Mouse (Mus musculus) frontal cortex, postnatal 14 days (tissue): ENCODE results near the gene Smtnl2.
A peak's percentile ranks its signal among the peaks of the same experiment; 100 is the strongest.
"Not testable (repeated sequence)": the region's sequence is repeated elsewhere in the genome, so short reads cannot be mapped to it uniquely, and the experiment has no call there.

Experiments used
- DNase-seq, 2 experiments: peaks; one replicate each; pipeline ENCODE4 v3.0.0; 2022; ENCODE audit warnings: low spot score in 2 of 2

Smtnl2 gene

DNA sequence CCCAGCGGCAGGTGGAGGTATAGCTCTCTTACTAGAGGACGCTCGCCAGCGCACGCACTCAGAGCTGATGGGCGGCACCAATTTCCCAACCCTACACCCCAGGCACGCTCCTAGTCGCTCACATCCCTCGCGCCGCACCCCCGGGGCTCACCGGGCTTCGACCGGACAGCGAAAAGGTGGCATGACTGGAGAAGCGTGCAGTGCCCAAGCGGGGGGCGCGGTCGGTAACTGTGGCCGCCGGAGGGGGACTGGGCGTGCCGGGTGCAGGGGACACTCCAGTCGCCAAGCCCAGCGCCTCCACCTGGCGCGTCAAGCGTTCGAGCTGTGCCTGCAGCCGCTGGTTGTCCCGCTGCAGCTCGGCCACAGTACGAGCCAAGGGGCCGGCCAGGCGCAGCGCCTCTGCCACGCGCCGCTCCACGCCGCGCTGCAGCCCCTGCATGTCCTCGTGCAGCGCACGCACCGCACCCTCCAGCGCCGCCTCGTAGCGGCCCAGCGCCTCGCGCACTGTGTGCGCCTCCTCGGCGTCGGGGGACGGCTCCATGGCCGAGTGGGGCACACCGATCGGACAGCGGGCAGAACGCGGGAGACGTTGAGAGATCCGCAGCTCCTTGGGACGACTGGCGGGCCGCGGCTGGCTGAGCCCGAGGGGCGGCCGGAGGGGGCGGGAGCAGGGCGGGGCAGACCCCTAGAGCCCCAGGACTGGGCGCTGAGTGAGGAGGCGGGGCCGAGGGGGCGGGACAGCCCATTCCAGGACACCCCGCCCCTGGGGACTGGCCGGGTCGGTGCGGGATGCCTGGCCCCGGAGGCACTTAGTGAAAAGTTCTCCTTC is at the start of gene Smtnl2:
Gene Smtnl2, minus strand, starts transcription at position 621 of the 829 bp plus-strand sequence.
- peak in 1 of 2 experiments; percentile 31 for DNase-seq

DNA sequence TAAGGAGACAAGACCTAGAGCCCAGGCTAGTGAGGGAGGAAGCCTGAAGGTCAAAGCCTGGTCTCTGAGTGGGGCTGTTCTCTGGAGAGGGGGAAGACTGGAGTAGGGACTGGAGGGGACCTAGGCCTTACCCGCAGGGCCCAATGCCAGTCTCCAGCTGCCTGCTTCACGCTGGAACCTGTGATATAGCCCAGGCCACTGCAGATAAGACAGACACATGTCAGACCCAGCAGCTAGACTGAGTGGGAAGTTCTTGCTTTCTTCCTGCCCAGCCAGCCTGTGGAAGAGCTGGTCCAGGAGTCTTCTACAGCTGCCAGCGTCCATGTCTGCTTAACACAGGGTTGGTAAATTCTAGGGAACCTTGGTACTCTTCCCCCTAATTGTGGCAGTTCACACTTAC is 47.0 kb upstream of the Smtnl2 start:
- DNase-seq, result no peak

DNA sequence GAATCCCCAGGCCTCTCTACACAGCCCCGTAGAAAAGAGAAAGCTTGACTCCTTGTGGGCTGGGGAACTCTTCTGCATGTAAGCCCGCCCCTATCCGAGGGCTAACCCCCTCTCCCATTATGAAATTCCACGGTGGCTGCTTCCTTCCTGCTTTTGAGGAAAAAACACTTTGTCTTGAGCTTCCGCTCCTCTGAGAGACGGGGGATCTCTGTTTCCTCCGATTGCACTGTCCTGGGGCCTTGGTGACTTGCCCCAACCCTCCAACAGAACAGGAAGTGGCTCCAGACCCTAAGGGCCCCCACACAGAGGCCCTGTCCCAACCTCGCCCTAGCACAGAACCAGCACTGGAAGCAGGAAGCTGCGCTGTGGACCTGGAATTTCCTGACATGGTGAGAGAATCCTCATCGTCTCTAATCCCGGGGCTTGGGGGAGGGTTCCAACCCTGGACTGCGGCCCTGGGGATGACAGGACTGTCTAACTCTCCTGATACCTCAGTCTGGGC is 46.5 kb upstream of the Smtnl2 start:
- DNase-seq, result no peak

DNA sequence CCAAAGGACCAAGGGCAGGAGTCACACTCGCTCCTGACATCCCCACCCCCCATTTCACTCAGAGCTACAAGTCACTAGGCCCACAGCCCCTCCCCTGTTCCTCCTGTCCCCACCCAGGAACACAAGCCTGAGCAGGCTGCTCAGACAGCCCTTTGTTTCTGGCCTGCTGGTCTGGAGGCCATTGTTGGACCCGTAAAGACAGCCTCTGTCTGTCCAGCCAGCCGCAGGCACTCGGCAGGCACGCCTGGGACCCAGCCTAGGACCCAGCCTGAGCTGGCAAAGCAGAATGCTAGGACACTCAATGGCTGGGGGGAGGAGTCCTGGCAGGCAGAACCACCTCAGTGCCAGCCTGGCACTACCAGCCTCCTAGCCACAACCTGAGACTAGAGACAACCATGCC is 44.2 kb upstream of the Smtnl2 start:
- no peak for DNase-seq

DNA sequence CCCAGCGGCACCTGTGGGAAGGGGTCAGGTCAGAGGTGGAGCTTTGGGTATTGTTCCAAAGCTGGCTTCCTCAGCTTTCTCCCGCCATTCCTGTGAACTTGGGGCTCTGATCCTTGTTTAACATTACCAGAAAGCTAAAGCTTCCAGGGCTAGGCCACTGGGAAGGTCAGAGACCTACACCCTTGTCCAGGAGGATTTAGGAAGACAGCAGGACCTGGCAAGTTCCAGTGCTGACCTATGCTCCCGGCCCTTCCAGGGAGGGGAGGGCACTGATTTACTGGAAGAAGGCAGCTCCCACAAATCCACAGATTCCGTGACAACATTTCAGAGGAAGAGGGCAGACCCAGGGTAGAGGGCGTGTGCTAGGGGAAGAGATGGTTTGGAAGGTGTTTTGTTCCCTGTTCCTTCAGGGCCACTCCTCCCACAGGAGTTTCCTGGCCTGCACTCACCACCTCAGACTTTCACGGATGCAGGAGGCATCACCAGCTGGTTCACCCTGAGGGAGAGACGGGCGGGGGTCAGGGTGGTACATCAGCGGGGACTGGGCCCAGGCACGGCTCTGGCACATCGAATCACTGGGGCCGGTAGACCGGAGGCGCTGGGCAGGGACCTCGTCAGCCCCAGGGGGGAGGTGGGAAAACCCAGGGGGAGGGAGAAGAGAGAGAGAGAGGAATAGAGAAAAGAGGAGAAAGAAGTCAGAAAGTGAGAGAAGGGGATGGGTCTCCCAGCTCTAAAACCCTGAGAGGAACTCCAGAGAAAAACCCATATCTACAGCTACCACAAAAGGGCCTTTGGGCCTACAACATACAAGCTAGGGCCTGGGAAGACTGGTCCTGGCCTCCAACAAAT is 41.8 kb upstream of the Smtnl2 start:
- DNase-seq, result no peak

DNA sequence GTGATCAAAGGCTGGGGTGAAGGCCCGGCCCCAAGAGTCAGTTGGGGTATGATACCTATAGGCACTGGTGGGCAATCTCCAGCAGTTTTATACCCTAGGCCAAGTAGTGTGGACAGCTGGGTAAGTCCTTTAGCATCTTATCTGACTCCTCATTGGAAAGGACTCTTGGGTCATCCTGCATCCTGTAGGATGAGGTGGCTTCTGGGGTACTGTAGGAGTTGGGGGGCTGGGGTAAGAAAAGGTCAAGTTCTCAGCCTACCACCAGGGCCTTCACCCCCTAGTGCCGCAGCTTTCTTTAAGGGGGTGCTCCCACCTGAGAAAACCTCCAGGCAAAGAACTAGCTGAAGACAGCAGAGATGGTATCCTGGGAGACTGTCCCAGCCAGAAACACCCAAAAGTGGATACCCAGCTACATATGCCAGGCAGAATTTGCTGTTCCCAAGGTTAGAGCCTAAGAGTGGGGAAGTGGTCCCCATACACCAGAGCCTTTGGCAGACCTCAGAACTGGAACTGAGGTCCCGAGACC is 40.7 kb upstream of the Smtnl2 start:
- DNase-seq, result no peak

DNA sequence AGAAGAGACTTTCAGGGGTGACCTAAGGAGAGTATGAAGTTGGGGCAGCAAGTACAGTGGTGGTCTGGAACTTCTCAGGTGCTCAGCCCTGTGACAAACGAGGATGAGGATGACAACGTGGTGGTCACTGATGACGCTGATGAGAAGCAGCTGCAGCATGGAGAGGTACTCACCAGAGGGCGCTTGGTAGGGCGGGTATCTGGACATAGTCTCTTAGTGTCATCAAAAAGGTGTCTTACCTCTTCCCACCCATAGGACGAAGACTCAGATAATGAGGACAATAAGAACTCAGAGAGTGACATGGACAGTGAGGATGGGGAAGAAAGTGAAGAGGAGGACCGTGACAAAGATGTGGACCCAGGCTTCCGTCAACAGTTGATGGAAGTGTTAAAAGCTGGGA is 36.0 kb upstream of the Smtnl2 start:
- DNase-seq, result no peak

DNA sequence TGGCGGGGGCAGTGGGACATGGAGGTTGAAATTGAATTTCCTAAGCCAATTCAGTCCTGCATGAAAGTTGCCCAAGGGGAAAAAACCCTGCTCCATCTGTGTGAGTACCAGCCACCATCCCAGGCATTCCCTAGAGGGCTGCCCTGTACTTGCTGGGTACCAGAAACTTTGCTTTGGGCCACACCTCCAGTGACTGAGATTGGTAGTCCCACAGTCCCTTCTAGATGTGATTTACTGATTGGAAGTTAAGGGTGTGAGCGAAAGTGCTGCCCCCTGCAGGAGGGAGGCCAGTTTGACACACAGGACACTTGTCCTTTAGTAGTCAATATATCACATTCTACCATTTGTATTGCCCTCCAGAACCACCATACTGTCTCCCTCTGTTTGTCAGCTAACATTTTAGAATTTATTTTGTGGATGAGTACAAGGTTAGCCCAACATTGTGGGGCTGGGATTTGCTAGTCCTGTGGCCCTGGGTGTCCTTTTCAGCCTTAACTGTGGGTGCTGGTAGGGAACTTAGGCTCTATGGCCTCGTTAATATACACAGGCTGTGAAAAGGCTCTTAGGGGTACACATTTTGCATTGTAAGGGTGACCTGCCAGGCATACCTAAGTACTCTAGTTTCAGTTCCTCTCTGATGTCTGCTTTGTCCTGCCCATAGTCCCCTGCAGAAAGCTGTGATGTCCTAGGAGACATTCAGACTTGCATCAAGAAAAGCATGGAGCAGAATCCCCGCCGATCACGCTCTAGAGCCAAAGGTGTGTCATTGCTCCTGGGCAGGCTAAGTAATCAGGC is 35.0 kb upstream of the Smtnl2 start:
- no peak for DNase-seq

DNA sequence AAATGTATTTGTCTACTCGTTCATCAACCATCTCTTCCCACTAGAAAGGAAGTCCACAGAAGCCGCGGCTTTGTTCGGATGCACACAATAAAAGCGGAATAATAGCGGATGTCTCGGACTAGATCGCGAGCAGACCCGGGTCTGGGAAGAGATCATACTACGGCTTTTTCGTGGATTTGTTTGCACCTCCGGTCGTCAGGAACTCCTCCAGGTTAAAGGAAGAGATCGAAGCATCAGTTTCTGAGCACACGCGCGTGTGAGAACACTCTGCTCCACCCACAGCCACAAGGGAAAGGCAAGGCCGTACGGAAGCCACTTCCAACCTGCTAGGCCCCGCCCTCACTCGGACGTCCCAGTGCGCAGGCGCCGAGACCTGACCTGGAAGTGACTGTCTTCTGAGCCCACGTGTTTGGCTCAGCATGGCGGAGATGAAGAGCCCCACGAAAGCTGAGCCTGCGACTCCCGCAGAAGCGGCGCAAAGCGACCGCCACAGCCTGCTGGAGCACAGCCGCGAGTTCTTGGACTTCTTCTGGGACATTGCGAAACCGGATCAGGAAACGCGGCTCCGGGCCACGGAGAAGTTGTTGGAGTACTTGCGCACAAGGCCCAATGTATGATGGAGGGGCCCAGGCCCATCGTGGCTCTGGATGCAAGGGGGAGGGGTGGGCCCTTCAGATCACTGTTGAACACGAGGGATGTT is 29.6 kb upstream of the Smtnl2 start, which contains the start of gene Mybbp1a:
Gene Mybbp1a, plus strand, starts transcription at position 391 of the 700 bp plus-strand sequence.
- DNase-seq, result peak; percentile 95 to 98

DNA sequence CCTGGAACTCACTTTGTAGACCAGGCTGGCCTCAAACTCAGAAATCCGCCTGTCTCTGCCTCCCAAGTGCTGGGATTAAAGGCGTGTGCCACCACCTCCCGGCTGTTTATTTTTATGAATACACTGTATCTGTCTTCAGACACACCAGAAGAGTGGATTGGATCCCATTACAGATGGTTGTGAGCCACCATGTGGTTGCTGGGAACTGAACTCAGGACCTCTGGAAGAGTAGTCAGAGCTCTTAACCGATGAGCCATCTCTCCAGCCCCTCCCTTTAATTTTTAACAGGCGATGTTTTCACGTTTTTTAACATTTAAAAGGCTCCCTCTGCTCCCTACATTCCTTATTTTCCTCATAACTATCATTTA is 29.1 kb upstream of the Smtnl2 start:
- not testable (repeated sequence) for DNase-seq

DNA sequence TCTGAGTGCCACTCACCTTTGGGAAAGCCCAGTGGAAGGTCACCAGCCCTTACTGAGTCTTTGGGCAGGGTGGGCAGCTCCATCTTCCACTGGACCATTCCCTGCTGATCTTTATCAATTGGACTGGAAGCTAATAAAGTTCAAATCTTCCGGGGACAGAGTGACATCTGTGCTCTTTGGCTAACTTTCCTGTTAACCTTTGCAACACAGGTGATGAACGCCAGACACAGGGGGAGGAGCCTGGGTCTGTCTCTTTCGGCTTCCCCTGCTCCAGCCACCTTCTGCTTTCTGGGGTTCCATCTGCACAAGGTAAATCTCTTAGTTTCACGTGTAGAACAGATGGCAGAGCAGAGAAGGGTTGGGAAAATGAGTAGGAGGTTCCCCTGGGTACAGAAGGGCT is 26.9 kb upstream of the Smtnl2 start:
- no peak for DNase-seq

DNA sequence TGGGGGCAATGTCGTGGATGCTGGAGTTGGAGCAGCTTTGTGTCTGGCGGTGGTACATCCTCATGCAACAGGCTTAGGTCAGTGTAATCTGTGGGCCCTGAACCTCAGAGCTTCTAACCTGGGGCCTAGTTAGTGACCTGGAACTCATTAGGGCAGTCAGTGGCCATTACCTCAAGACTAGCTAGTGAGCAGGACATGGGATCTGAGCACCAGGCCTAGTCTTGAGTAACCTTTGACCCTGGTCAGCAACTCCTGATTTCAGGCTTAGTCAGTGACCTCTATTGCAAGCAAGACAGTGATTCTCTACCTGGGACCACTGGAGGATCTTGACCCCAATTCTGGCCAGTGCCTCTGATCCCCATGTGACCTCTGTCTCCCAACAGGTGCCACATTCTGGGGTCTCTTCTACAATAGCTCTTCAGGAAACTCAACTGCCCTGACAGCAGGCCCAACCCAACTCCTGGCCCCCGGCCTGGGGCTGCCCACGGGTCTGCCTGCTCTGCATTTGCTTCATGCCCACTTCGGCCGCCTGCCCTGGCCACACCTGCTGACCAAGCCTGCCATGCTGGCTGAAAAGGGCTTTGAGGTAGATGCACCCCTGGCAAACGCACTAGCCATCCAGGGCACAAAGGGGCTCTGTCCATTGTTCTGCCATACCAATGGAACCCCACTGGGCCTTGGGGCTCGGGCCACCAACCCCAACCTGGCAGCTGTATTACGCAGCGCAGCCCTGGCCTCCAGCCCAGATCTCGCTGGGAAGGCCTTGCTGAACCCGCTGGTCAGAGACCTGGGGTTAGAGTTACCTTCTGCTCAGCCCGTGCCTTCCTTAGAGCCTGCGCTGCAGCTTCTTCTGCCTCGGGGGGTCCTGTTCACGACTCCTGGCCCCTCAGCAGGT is 25.5 kb upstream of the Smtnl2 start:
- DNase-seq, result no peak

DNA sequence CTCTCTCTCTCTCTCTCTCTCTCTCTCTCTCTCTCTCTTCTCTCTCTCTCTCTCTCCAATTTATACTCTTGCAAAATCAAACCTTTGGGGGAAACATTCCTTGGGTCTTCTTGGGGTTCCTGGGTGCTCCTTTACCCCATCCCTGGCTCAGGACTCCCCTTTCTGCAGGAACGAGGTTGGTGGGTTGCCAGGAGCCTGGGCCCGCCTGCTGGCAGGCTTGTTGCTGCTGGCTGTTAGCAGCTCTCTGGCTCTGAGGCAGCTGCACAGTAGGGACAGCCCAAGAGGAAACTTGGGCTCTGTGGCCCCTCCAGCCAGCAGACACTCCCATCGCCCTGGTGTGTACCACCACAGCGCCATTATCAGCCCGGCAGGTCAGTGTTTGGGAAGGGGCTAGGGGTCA is 24.8 kb upstream of the Smtnl2 start:
- no peak for DNase-seq

DNA sequence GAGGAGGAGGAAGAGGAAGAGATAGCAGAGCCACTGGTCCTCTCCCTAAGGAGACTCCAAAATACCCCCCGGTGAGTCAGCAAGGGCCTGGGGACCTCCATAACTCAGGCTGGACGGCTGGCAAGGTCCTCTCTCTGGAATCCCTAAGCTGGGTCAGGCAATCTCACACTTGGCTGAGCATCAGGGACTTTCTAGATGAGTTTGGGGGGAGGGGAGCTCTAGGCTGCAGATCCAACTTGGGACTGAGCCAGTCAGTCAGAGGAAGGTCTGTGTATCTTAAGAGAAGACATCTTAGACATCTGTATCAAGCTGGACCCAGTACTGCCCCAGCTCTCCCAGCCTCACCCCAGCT is 24.2 kb upstream of the Smtnl2 start:
- DNase-seq, result no peak

DNA sequence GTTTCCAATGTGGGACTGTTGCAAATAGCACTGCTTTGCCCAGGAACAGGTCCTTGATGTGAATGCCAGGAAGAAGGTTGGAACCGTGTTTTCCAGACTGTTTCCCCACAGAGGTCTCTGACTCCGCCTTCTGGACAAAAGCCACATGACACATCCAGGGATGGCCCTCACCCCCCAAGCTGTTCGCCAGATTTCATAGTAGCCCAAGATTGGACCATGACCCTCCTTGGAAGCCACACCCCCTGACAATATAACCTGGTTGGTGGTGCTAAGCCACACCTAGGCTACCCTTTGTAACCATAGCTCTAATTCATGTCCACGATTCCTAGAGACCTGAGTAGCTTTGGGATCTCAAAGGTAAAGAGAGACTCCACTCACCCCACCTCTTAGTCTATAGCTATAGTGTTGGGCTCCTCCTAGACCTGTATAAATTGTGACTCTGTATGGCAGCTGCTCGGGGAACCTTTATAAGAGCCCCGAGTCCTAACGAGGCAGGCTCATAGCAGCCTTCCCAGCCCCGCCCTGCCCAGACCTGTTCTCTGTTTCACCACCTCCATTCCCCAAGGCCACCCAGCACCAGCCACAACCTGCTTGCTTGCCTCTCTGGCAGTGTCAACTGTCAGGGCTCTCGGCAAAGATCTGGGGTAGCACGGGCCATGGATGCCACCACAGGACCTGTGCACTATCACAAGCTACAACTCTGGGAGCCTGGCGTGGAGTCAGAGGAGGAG is 23.6 kb upstream of the Smtnl2 start, which contains the start of gene Ggt6:
Gene Ggt6, plus strand, starts transcription at position 564 of the 731 bp plus-strand sequence.
- no peak for DNase-seq

DNA sequence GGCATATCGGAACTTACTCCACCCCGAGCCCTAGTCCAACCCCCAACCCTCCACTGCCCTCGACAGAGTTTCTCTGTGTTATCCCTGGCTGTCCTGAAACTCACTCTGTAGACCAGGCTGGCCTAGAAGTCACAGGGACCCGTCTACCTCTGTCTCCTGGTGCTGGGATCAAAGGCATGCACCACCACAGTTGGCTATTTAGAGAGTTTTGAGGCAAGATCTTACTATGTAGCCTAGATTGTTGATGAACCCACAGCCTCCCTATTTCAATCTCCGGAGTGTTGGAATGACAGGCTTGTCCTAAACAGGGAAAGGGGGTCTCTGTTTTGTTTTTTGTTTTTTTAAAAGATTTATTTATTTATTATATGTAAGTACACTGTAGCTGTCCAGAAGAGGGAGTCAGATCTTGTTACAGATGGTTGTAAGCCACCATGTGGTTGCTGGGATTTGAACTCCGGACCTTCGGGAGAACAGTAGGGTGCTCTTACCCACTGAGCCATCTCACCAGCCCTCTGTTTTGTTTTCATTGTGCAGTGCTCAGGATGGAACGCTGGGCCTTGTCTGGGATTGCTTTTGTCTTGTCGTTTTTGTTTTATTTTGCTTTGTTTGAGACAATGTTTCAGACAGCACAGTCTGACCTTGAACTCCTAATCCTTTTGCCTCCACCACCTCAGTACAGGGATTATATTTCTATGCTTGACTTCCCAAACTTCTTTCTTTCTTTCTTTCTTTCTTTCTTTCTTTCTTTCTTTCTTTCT is 19.0 kb upstream of the Smtnl2 start:
- DNase-seq, result not testable (repeated sequence)

DNA sequence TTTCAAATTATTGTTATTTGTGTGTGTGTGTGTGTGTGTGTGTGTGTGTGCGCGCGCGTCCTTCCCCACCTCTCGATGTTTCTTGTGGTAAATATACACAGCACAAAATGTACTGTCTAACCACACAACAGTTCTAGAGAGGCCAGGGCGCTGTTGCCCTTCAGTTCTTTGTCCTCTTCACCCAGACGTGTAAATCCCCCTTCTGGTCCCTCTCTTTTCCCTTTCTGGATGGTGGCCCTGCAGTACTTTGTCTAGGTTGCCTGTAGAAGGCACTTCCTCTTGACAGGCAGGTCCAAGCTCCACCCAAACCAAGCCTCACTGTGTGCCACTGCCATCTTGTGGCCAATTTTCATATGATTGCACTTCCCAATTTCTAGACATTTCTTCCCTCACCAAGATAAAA is 17.8 kb upstream of the Smtnl2 start:
- peak in 1 of 2 experiments; percentile 61 for DNase-seq

DNA sequence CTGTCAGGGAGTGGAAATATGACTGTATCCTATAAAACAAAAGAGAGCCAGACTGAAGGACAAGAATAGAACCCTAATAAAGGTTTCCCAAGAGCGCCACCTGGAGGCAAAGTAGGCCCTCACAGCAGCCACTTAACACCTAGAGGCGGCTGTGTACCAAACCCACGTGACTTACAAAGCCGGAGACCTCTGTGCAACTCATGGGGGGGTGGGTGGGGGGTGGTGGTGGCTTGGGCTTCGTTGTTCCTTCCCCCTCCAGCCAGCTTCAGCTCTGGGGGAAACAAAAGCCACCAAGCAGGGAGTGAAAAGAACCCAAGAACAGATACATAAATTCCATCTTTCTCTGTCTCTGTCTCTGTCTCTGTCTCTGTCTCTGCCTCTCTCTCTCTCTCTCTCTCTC is 17.2 kb upstream of the Smtnl2 start:
- peak in 1 of 2 experiments; percentile 60 for DNase-seq
